Mouse (Mus musculus): ENCODE measurements around the gene Olfr111. TPM values are rescaled to one million over a fixed set of nuclear protein-coding genes. Genes with fewer than 3 reads are reported as not detected.
"Not testable (repeated sequence)": the region's sequence is repeated elsewhere in the genome, so short reads cannot be mapped to it uniquely, and the experiment has no call there.

Gene Olfr111
- polyA plus RNA-seq (2015; fragmentation: Nextera tagmentation; extraction: Ambion mirVana): not detected in 2 replicates

- no peak for ATAC-seq (replicated peaks; ENCODE audit: low FRiP score, low read depth)
- TF ChIP-seq CTCF (IDR thresholded peaks at IDR 0.05; ENCODE audit: low read depth): no peak
Observed at GRCm38 (mm10) chr17:37507730-37508129, at the start of gene Olfr111. Gene Olfr111 (plus strand): TSS chr17:37508030.

GRCm38 (mm10) chr17:37458616-37459015, 49.2 kb upstream of the Olfr111 start, which contains the start of gene Olfr109:
Gene Olfr109 (plus strand): TSS chr17:37458916.
- Histone ChIP-seq H3K4me1 (replicated peaks; ENCODE audit: insufficient read depth, low read length) (no peaks in the 10 kb centered on the region), H3K27me3 (ENCODE audit: insufficient read depth, low read length) (no peaks in the 10 kb centered on the region), H3K9me3 (replicated peaks; ENCODE audit: low read length) (no peaks in the 10 kb centered on the region), H3K9ac (ENCODE audit: low read depth, low read length) (no peak within 1 kb of the TSS), H3K4me2 (ENCODE audit: low read length) (no peak within 1 kb of the TSS), H3K4me3 (replicated peaks; ENCODE audit: low read depth, low read length) (no peak within 1 kb of the TSS), H3K27ac (no peak within 1 kb of the TSS), H3K36me3 (ENCODE audit: insufficient read depth, low read length) (no peaks in the 10 kb centered on the region)
- no peak for TF ChIP-seq CTCF (IDR thresholded peaks at IDR 0.05; ENCODE audit: low read depth)
- no peak for DNase-seq (ENCODE audit: low spot score)
- 89% methylated on average over 1 of the region's 1 CpGs for WGBS
- ATAC-seq (replicated peaks; ENCODE audit: low FRiP score, low read depth): no peak

More at GRCm38 (mm10) chr17:37507730-37508129, at the start of gene Olfr111:
- Histone ChIP-seq H3K36me3 (ENCODE audit: insufficient read depth, low read length) (no peaks in the 10 kb centered on the region), H3K4me1 (replicated peaks; ENCODE audit: insufficient read depth, low read length) (no peaks in the 10 kb centered on the region), H3K9me3 (replicated peaks; ENCODE audit: low read length) (no peaks in the 10 kb centered on the region), H3K27ac (no peak within 1 kb of the TSS), H3K4me3 (replicated peaks; ENCODE audit: low read depth, low read length) (no peak within 1 kb of the TSS), H3K4me2 (ENCODE audit: low read length) (no peak within 1 kb of the TSS), H3K9ac (ENCODE audit: low read depth, low read length) (no peak within 1 kb of the TSS), H3K27me3 (ENCODE audit: insufficient read depth, low read length) (no peaks in the 10 kb centered on the region)
- 84% methylated on average over 4 of the region's 4 CpGs for WGBS
- no peak for DNase-seq (ENCODE audit: low spot score)

GRCm38 (mm10) chr17:37483452-37483851, 24.4 kb upstream of the Olfr111 start, which contains the start of gene H2-M2:
Gene H2-M2 (minus strand): TSS chr17:37483552.
- no peak within 1 kb of the TSS for H3K4me2 ChIP-seq (ENCODE audit: low read length)
- H3K4me3 ChIP-seq (replicated peaks; ENCODE audit: low read depth, low read length): no peak within 1 kb of the TSS
- TF ChIP-seq CTCF (IDR thresholded peaks at IDR 0.05; ENCODE audit: low read depth): no peak
- DNase-seq (ENCODE audit: low spot score) (no peak), ATAC-seq (replicated peaks; ENCODE audit: low FRiP score, low read depth) (no peak)
- WGBS: 77% methylated on average over 2 of the region's 2 CpGs
- no peaks in the 10 kb centered on the region for H3K9me3 ChIP-seq (replicated peaks; ENCODE audit: low read length)
- H3K36me3 ChIP-seq (ENCODE audit: insufficient read depth, low read length): no peaks in the 10 kb centered on the region
- no peaks in the 10 kb centered on the region for H3K27me3 ChIP-seq (ENCODE audit: insufficient read depth, low read length)
- H3K4me1 ChIP-seq (replicated peaks; ENCODE audit: insufficient read depth, low read length): no peaks in the 10 kb centered on the region
- H3K9ac ChIP-seq (ENCODE audit: low read depth, low read length): no peak within 1 kb of the TSS
- H3K27ac ChIP-seq: no peak within 1 kb of the TSS

- TF ChIP-seq CTCF (IDR thresholded peaks at IDR 0.05; ENCODE audit: low read depth): no peak
- Histone ChIP-seq H3K9me3 (replicated peaks; ENCODE audit: low read length) (no peaks in the 10 kb centered on the region), H3K27me3 (ENCODE audit: insufficient read depth, low read length) (no peaks in the 10 kb centered on the region), H3K4me3 (replicated peaks; ENCODE audit: low read depth, low read length) (no peak within 1 kb of the TSS), H3K36me3 (ENCODE audit: insufficient read depth, low read length) (no peaks in the 10 kb centered on the region), H3K4me2 (ENCODE audit: low read length) (no peak within 1 kb of the TSS), H3K9ac (ENCODE audit: low read depth, low read length) (no peak within 1 kb of the TSS), H3K27ac (no peak within 1 kb of the TSS), H3K4me1 (replicated peaks; ENCODE audit: insufficient read depth, low read length) (no peaks in the 10 kb centered on the region)
- no peak for DNase-seq (ENCODE audit: low spot score)
- WGBS: 58% methylated on average over 1 of the region's 1 CpGs
- no peak for ATAC-seq (replicated peaks; ENCODE audit: low FRiP score, low read depth)
Observed at GRCm38 (mm10) chr17:37491930-37492518, 15.8 kb upstream of the Olfr111 start, which contains the start of gene Olfr110. Gene Olfr110 (plus strand): TSS chr17:37492468.

GRCm38 (mm10) chr17:37524612-37525011, 16.8 kb downstream of the Olfr111 start:
- not testable (repeated sequence) for H3K9me3 ChIP-seq (replicated peaks; ENCODE audit: low read length); H3K4me1 ChIP-seq (replicated peaks; ENCODE audit: insufficient read depth, low read length); H3K4me3 ChIP-seq (replicated peaks; ENCODE audit: low read depth, low read length); H3K9ac ChIP-seq (ENCODE audit: low read depth, low read length); H3K27me3 ChIP-seq (ENCODE audit: insufficient read depth, low read length); H3K27ac ChIP-seq; ATAC-seq (replicated peaks; ENCODE audit: low FRiP score, low read depth); H3K4me2 ChIP-seq (ENCODE audit: low read length); H3K36me3 ChIP-seq (ENCODE audit: insufficient read depth, low read length); DNase-seq (ENCODE audit: low spot score)

- not testable (repeated sequence) for H3K9ac ChIP-seq (ENCODE audit: low read depth, low read length); H3K27me3 ChIP-seq (ENCODE audit: insufficient read depth, low read length); H3K4me2 ChIP-seq (ENCODE audit: low read length); ATAC-seq (replicated peaks; ENCODE audit: low FRiP score, low read depth); H3K4me3 ChIP-seq (replicated peaks; ENCODE audit: low read depth, low read length); H3K36me3 ChIP-seq (ENCODE audit: insufficient read depth, low read length); DNase-seq (ENCODE audit: low spot score); H3K9me3 ChIP-seq (replicated peaks; ENCODE audit: low read length); H3K4me1 ChIP-seq (replicated peaks; ENCODE audit: insufficient read depth, low read length); H3K27ac ChIP-seq
- 69% methylated on average over 1 of the region's 1 CpGs for WGBS
Observed at GRCm38 (mm10) chr17:37525427-37525826, 17.6 kb downstream of the Olfr111 start.

- Histone ChIP-seq H3K4me1 (replicated peaks; ENCODE audit: insufficient read depth, low read length) (no peaks in the 10 kb centered on the region), H3K27ac (no peak overlapping the region), H3K9me3 (replicated peaks; ENCODE audit: low read length) (no peaks in the 10 kb centered on the region), H3K9ac (ENCODE audit: low read depth, low read length) (no peak overlapping the region), H3K36me3 (ENCODE audit: insufficient read depth, low read length) (no peaks in the 10 kb centered on the region), H3K27me3 (ENCODE audit: insufficient read depth, low read length) (no peaks in the 10 kb centered on the region), H3K4me2 (ENCODE audit: low read length) (no peak overlapping the region), H3K4me3 (replicated peaks; ENCODE audit: low read depth, low read length) (no peak overlapping the region)
- no peak for DNase-seq (ENCODE audit: low spot score)
- no peak for ATAC-seq (replicated peaks; ENCODE audit: low FRiP score, low read depth)
- TF ChIP-seq CTCF (IDR thresholded peaks at IDR 0.05; ENCODE audit: low read depth): no peak
Observed at GRCm38 (mm10) chr17:37535173-37535572, 27.3 kb downstream of the Olfr111 start.

- ATAC-seq (replicated peaks; ENCODE audit: low FRiP score, low read depth); DNase-seq (ENCODE audit: low spot score); H3K27ac ChIP-seq; H3K4me3 ChIP-seq (replicated peaks; ENCODE audit: low read depth, low read length); H3K4me1 ChIP-seq (replicated peaks; ENCODE audit: insufficient read depth, low read length); H3K9ac ChIP-seq (ENCODE audit: low read depth, low read length); H3K36me3 ChIP-seq (ENCODE audit: insufficient read depth, low read length); H3K9me3 ChIP-seq (replicated peaks; ENCODE audit: low read length); H3K4me2 ChIP-seq (ENCODE audit: low read length); H3K27me3 ChIP-seq (ENCODE audit: insufficient read depth, low read length): not testable (repeated sequence)
- 35% methylated on average over 1 of the region's 1 CpGs for WGBS
Observed at GRCm38 (mm10) chr17:37538416-37538815, 30.6 kb downstream of the Olfr111 start.
